Mouse (Mus musculus) forelimb bud, embryonic 11.5 days (tissue): ENCODE measurements around the gene Axl.

ENCODE experiments used
- DNase-seq: peaks from one replicate; pipeline ENCODE4 v3.0.0-alpha.2; 2012; ENCODE audit warnings: low read depth, low spot score

The Axl gene

DNA sequence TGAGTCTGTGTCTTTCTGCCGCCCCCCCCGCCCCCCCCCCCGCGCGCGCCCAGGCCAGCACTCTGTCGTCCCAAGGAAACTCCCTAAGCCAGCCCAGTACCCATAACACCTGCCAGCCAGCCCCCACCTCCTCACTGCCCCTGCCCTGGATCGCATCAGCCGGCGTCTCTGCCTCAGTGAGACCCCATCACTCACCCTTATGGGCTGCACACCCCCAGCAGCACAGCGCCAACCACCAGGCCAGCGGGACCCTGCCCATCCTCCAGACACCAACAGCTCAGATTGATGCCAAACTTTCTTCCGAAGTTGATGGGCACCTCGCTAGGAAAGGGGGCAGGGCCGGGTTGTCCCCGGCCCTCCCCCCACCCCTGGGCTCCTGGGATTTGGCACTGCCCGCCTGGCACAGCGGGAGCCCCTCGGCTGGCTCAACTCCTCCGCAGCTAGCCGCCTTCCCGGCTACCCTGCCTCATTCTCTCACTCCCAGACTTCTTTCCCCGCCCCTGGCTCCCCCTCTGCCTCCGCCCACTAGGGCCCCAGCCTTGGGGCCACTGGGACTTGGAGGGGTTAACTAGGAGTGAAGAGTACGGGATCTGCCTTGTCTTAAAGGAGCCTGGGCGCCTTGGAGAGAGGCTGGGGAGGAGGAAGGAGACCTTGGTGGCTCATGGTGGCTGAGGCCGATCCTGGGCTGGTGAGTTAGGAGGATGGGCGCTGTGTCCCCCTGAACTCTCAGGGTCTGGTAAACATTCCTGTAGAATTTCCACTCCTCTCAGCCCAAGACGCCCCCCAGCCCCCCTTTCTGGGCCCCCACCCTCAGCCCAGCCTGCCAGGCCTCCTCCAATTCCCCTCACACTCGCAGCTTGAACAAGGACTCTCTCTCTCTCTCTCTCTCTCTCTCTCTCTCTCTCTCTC is at the start of gene Axl:
Gene Axl (minus strand): TSS at position 486 of the 909 bp plus-strand sequence.
- DNase-seq = peak; percentile 66

DNA sequence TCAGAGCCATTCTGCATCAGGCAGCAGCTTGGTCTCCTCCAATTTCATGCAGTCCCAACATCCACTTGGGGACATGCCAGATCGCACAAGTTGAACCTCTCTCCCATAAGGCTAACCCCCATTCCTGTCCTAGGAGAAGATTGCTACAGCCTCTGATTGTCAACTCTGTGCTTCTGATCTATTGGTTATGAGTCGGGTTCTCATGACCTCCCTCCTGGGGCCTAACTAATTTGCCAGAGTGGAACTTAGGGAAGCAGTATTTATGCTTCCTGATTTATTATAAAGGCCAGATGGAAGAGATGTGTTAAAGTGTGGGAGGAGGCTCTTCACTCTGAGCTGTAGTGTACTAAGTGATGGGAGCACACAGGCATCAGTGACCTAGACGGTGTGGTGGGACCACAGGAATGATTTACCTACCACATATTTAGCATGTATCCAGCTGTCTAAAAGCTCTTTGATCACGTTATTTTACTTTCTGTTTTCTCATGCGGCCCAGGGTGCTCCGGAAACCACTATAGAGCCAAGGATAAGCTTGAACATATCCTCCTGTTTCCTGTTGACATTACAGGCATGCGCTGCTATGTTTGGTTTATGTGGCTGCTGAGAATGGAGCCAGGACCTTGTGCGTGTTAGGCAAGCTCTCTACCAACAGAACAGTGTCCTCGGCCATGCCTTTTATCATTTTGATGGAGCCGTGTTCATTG is 46.8 kb upstream of the Axl start:
- no peak for DNase-seq

- no peak for DNase-seq
These were observed 43.3 kb upstream of the Axl start for GRCm38 (mm10) chr7:25831557-25832530.

GRCm38 (mm10) chr7:25830251-25830650 is 41.7 kb upstream of the Axl start:
- peak; percentile 55 for DNase-seq

- peak; percentile 43 for DNase-seq
These were observed 38.7 kb upstream of the Axl start for GRCm38 (mm10) chr7:25827199-25827598.

DNA sequence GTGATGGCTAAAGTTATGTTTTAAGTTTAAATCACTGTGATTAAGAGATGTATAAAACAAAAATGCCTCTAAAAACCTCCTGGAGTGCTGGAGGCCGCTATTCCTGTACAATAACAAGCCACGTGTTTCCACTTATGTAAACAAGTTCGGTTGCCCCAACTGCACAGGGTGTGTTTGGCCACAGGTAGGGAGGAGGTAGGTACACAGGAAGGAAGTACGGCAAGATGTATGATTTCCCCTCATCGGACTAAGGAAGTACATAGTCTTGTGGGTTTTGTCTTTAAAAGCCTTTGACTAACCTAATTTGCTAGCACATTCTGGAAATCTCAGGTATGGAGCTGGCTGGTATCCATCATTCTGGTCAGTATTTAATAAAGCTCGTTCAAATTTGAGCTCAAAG is 37.5 kb upstream of the Axl start:
- no peak for DNase-seq

GRCm38 (mm10) chr7:25825043-25825442 is 36.5 kb upstream of the Axl start:
- DNase-seq = no peak

- peak; percentile 29 for DNase-seq
These were observed 27.9 kb upstream of the Axl start, which contains the start of gene Cyp2s1 for GRCm38 (mm10) chr7:25816241-25816919. Cyp2s1 (minus strand) TSS chr7:25816913.

DNA sequence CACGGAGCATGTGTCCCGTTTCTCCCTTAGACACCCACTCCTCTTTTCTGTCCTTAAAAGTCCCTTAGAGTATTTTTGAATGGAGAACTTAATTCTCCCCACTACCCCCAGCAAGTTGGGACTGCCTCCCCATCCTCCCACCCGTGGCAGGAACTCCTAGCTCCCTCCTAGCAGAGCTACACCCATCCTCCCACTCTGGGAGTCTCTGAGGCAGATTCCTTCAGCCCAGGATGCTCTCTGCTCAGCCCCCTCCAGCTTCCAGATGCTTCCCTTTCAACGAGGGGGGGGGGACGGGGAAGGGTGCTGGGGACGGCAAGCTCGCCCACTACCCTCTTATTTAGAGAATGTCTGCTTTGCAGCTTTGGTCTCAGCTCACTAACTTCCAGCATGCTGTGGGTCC is 27.1 kb upstream of the Axl start:
- DNase-seq = no peak

DNA sequence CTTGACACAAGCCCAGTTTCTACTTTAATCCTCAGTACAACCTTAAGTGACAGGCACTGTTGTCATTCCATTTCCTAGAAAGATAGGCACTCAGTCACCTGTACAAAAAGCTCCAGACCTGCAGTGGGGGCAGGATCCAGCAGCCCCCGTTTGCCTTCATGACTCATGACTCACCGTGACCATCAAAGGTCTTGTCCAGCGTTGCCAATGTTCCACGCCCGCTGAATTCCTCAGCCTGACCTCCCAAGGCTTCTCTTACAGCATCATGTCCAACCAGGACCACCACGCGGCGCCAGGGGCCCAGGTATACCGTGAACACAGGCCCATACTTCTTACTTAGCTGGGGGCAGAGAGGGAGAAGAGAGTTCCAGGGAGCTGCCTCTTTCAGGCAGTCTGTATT is 26.2 kb upstream of the Axl start:
- DNase-seq = no peak

- DNase-seq = no peak
These were observed 23.7 kb upstream of the Axl start for GRCm38 (mm10) chr7:25812195-25812594.

DNA sequence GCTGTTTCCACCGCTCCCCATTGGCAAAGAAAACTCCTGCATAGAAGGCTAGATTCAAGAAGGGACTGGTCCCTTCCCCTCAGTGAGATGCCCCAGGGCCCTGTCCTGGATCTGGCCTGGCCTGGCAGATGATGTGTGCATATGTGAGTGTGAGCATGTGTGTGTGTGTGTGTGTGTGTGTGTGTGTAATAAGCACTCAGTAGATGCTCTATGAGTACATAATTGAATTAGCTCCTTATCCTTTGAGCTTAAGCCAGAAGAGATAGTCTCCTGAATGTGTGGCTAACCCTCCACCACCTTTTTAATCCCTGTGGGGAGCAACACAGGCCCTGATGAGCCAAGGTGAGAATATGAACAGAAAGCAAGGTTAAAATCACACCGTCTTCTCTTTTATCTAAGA is 23.2 kb upstream of the Axl start:
- no peak for DNase-seq

GRCm38 (mm10) chr7:25805631-25806343 is 17.3 kb upstream of the Axl start:
- DNase-seq = peak; percentile 86

GRCm38 (mm10) chr7:25804792-25805191 is 16.3 kb upstream of the Axl start:
- DNase-seq = no peak

- no peak for DNase-seq
These were observed 15.0 kb upstream of the Axl start for GRCm38 (mm10) chr7:25803460-25803859.

DNA sequence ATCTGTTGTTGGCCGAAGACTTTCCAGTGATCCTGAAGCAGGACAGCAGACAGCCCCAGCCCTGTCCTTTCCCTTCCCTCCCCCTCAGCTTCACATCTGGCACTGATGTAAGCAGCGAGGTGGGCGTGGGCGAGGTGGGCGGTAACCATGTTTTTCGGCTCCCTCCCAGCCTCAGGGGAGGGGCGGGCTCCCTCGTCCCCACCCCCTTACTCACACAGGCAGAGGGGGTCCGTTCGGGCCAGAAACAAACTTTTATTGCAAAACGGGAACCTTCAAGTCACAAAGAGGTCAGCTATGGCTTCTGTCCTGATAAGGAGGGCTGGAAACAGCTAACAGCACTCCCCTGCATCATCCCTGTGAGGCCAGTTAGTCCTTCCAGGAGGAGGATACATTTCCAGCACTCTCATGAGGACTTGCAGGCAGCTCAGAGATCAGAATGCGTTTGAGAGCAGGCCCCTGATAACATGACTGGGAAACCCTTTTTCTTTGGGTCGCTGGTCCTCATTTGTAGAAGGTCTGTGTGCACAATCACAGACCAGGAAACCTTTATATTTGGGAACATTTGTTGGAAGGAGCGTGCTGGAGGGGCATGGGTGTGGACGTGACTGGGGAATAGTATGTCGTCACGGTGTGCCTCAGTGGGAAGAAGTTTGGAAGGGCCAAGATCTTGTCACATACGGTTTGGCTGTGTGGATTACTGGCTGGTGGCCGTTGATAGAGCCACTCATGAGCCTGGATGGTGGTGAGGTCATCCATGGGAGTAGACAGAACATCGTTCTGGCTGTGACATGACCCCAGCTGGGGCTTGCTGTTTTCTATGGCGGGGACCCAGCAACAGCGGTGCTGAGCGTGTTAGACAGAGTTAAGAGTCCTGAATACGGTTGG is 14.0 kb upstream of the Axl start:
- peak; percentile 78 for DNase-seq

DNA sequence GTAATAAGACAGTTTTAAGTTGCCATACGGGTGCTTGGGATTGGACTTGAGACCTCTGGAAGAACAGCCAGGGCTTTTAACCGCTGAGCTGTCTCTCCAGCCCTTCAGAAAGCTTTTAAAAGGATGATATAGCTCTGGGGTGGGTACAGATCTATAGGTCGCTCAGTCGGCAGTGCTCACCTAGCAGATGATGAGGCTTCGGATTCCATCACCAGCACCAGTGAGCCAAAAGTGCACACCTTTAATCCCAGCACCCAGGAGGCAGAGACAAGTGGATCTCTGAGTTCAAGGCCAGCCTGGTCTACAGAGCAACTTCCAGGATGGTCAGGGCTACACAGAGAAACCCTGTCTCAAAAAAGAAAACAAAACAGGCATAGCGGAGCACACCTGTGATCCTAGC is 12.5 kb upstream of the Axl start:
- no peak for DNase-seq

DNA sequence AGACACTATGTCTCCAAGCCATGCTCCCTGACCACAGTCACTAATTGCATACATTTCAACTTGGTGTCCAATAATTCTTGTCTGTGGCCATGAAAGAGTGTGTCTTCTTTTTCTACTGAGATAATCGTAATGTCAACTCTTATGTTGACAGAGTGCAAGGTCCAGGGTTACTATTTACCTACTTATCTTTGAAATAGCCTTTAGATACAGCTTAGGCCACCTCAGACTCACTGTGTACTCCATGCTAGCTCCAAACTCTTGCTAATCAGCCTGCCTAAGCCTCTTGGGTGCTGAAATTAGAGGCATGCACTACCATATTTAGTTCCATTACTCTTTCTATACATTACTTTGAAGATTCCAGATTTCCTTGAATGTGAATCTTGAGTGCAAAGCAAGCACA is 10.9 kb upstream of the Axl start:
- DNase-seq = no peak

DNA sequence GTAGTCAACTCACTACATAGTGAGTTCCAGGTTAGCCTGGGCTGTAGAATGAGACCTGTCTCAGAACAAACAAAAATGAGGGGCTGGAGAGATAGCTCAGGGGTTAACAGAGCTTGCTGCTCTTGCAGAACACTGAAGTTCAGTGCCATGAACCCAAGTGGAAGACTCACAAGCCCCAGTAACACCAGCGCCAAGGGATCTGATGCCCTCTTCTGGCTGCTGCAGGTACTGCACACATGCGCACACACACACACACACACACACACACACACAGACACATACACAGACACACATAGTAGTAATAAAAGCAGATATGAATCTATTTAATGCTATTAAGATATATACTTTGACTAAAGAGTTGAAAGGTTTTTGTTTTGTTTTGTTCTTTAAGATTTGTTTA is 10.0 kb upstream of the Axl start:
- no peak for DNase-seq
